8 mouse cellular contexts compared by ENCODE assay signal in genomic region chr6:137135506-137136391, GRCm38 (mm10). TPM values are rescaled to one million over a fixed set of nuclear protein-coding genes. Genes with fewer than 3 reads are reported as not detected.
DNase-seq lines count a peak whose midpoint lies in the region; ATAC-seq and TF ChIP-seq lines count a peak whose summit lies in the region.

No protein-coding gene starts in this region.

- H3K27ac ChIP-seq in liver, adult 2 months (replicated peaks; ENCODE audit: insufficient read depth, low read depth, low read length), result 0 out of 2 replicates have a peak overlapping the region, but pooled peaks have one; percentile 12
- H3K27ac ChIP-seq in forebrain, embryonic 14.5 days (ENCODE audit: low read depth, low read length), result no peak overlapping the region
- no peak overlapping the region for H3K27ac ChIP-seq in hindbrain, embryonic 16.5 days (ENCODE audit: low read depth, low read length)
- 0 out of 2 replicates have a peak overlapping the region, but pooled peaks have one; percentile 24 for H3K27ac ChIP-seq in midbrain, embryonic 16.5 days (ENCODE audit: low read length)

- 0 out of 2 replicates have a peak, but pooled peaks cover 2% of the 10 kb centered on the region for H3K4me1 ChIP-seq in liver, adult 2 months (ENCODE audit: control insufficient read depth, insufficient read depth, low read length)
- H3K4me1 ChIP-seq in forebrain, embryonic 14.5 days (ENCODE audit: control insufficient read depth, insufficient read depth, low read length), result peaks cover 4% of the 10 kb centered on the region; the same call in 1 of the 2 replicates
- H3K4me1 ChIP-seq in hindbrain, embryonic 16.5 days (ENCODE audit: control insufficient read depth, insufficient read depth, low read depth, low read length), result peaks cover 10% of the 10 kb centered on the region
- peaks cover 11% of the 10 kb centered on the region for H3K4me1 ChIP-seq in midbrain, embryonic 16.5 days (ENCODE audit: control insufficient read depth, insufficient read depth, low read length)

- no peak for TF ChIP-seq POLR2A in liver, adult 2 months (IDR thresholded peaks at IDR 0.05; ENCODE audit: extremely low read depth, insufficient read depth, low read length)

- H3K4me3 ChIP-seq in liver, adult 2 months (ENCODE audit: insufficient read depth, low read depth, low read length), result no peak overlapping the region
- H3K4me3 ChIP-seq in forebrain, embryonic 14.5 days (ENCODE audit: low read depth, low read length), result no peak overlapping the region
- no peak overlapping the region for H3K4me3 ChIP-seq in hindbrain, embryonic 16.5 days (ENCODE audit: low read length)
- H3K4me3 ChIP-seq in midbrain, embryonic 16.5 days (ENCODE audit: low read depth, low read length), result no peak overlapping the region

- WGBS in liver, adult 2 months, result 60% methylated on average over 20 of the region's 20 CpGs
- 47% methylated on average over 20 of the region's 20 CpGs for WGBS in forebrain, embryonic 14.5 days
- 27% methylated on average over 20 of the region's 20 CpGs for WGBS in hindbrain, embryonic 16.5 days
- WGBS in midbrain, embryonic 16.5 days, result 29% methylated on average over 20 of the region's 20 CpGs

- ATAC-seq in forebrain, embryonic 14.5 days, result peak; percentile 67; the same call in 1 of the 2 replicates
- ATAC-seq in hindbrain, embryonic 16.5 days, result peak; percentile 81
- peak; percentile 61 for ATAC-seq in midbrain, embryonic 16.5 days
- ATAC-seq in megakaryocyte-erythroid progenitor cell, adult 5-6 weeks (replicated peaks; ENCODE audit: low FRiP score, low TSS enrichment, poor library complexity, severe bottlenecking), result no peak

- no peaks in the 10 kb centered on the region for H3K27me3 ChIP-seq in liver, adult 2 months (ENCODE audit: control insufficient read depth, insufficient read depth, low read length)
- no peaks in the 10 kb centered on the region for H3K27me3 ChIP-seq in forebrain, embryonic 14.5 days (replicated peaks; ENCODE audit: control insufficient read depth, insufficient read depth, low read length)
- H3K27me3 ChIP-seq in hindbrain, embryonic 16.5 days (replicated peaks; ENCODE audit: control insufficient read depth, insufficient read depth, low read length), result no peaks in the 10 kb centered on the region
- H3K27me3 ChIP-seq in midbrain, embryonic 16.5 days (ENCODE audit: control insufficient read depth, insufficient read depth, low read depth, low read length), result no peaks in the 10 kb centered on the region

- TF ChIP-seq CTCF in liver, adult 2 months (IDR thresholded peaks at IDR 0.05; ENCODE audit: low read depth, low read length), result no peak

- H3K79me2 ChIP-seq in liver, adult 2 months (ENCODE audit: control insufficient read depth, insufficient read depth, low read length), result no peaks in the 10 kb centered on the region

- H3K9ac ChIP-seq in liver, adult 2 months (ENCODE audit: low read depth, low read length), result no peak overlapping the region
- no peak overlapping the region for H3K9ac ChIP-seq in forebrain, embryonic 14.5 days (ENCODE audit: low read length)
- no peak overlapping the region for H3K9ac ChIP-seq in hindbrain, embryonic 16.5 days (ENCODE audit: low read depth, low read length)
- no peak overlapping the region for H3K9ac ChIP-seq in midbrain, embryonic 16.5 days (ENCODE audit: low read depth, low read length)

- no peaks in the 10 kb centered on the region for H3K9me3 ChIP-seq in forebrain, embryonic 14.5 days (replicated peaks; ENCODE audit: control insufficient read depth, low read length)
- H3K9me3 ChIP-seq in hindbrain, embryonic 16.5 days (ENCODE audit: control insufficient read depth, low read length), result no peaks in the 10 kb centered on the region
- no peaks in the 10 kb centered on the region for H3K9me3 ChIP-seq in midbrain, embryonic 16.5 days (replicated peaks; ENCODE audit: control insufficient read depth, low read length, poor library complexity, severe bottlenecking)

- peak; percentile 24 for DNase-seq in liver, adult 2 months (ENCODE audit: extremely low read depth, low read depth, low spot score)
- DNase-seq in liver, result no peak
- peak; percentile 38 for DNase-seq in forebrain, embryonic 14.5 days (ENCODE audit: low spot score)
- DNase-seq in left cerebral cortex, adult 9 months (ENCODE audit: low spot score in 2 of 2), result no peak
- DNase-seq in right cerebral cortex, postnatal 36 days (ENCODE audit: low spot score in 2 of 2), result no peak

- no peak overlapping the region for H3K4me2 ChIP-seq in forebrain, embryonic 14.5 days (ENCODE audit: low read length)
- H3K4me2 ChIP-seq in hindbrain, embryonic 16.5 days (ENCODE audit: low read length), result 0 out of 2 replicates have a peak overlapping the region, but pooled peaks have one; percentile 6
- H3K4me2 ChIP-seq in midbrain, embryonic 16.5 days (ENCODE audit: low read length), result peak overlapping the region; percentile 27; the same call in 1 of the 2 replicates

- no peaks in the 10 kb centered on the region for H3K36me3 ChIP-seq in liver, adult 2 months (ENCODE audit: control insufficient read depth, insufficient read depth, low read length)
- no peaks in the 10 kb centered on the region for H3K36me3 ChIP-seq in forebrain, embryonic 14.5 days (ENCODE audit: control insufficient read depth, insufficient read depth, low read length)
- H3K36me3 ChIP-seq in hindbrain, embryonic 16.5 days (ENCODE audit: control insufficient read depth, insufficient read depth, low read length), result no peaks in the 10 kb centered on the region
- no peaks in the 10 kb centered on the region for H3K36me3 ChIP-seq in midbrain, embryonic 16.5 days (ENCODE audit: control insufficient read depth, insufficient read depth, low read length)

RNA-seq across cellular contexts. Expression of gene Rerg, which starts 34.5 kb away (rescaled TPM):
- 2.2 and 2.8 TPM in 2 replicates for total RNA-seq in liver, adult 2 months (2014; rRNA removed)
- 1.3 and 2.2 TPM in 2 replicates for polyA plus RNA-seq in liver, adult 2 months (2012; rRNA removed)
- polyA plus RNA-seq in forebrain, embryonic 14.5 days (2014; fragmentation: Nextera tagmentation; extraction: Ambion mirVana), result 4.8 and 6.2 TPM in 2 replicates
- polyA plus RNA-seq in hindbrain, embryonic 16.5 days (2015; fragmentation: Nextera tagmentation; extraction: Ambion mirVana), result 7.9 and 9.0 TPM in 2 replicates
- polyA plus RNA-seq in midbrain, embryonic 16.5 days (2015; fragmentation: Nextera tagmentation; extraction: Ambion mirVana), result 7.7 and 8.0 TPM in 2 replicates
- not detected in 2 replicates for total RNA-seq in megakaryocyte-erythroid progenitor cell, adult 5-6 weeks (2014; fragmentation: Nextera tagmentation)
- not detected in 2 replicates for total RNA-seq in megakaryocyte-erythroid progenitor cell, adult 5-6 weeks (2017)

Comparison
In these comparisons a context has a peak if more than half of its experiments do, and no peak if none do; other contexts are left out.
1. DNase-seq: peak in liver, adult 2 months (single experiment) and forebrain, embryonic 14.5 days (single experiment); none in liver (single experiment), left cerebral cortex, adult 9 months (0 of 2) and right cerebral cortex, postnatal 36 days (0 of 2).
2. H3K27ac ChIP-seq: peak in liver, adult 2 months (single experiment) and midbrain, embryonic 16.5 days (single experiment); none in forebrain, embryonic 14.5 days (single experiment) and hindbrain, embryonic 16.5 days (single experiment).